Mouse (Mus musculus) MEL (cell line): ENCODE results near the gene Hmgcl. TPM values are rescaled to one million over a fixed set of nuclear protein-coding genes. Genes with fewer than 3 reads are reported as not detected.

Source experiments
- DNase-seq: peaks from one replicate; pipeline ENCODE4 v3.0.0; 2011; ENCODE audit warnings: low read depth, low spot score
- H3K27ac ChIP-seq: 2 replicates; pipeline ENCODE4 v1.5.1; 2012; ENCODE audit warnings: low read depth, mild to moderate bottlenecking, control low read depth, low read length, moderate library complexity; ENCODE audit not compliant: control insufficient read depth
- H3K27me3 ChIP-seq, 2 experiments: fragments of 150-350 bp in 1 of 2; sonication (generic) in 1 of 2; 2 replicates each; pipeline ENCODE4 v1.6.1; 2012; ENCODE audit warnings: low read length in 2 of 2, mild to moderate bottlenecking in 2 of 2, improper control_type of control experiment in 1 of 2, moderate library complexity in 1 of 2; ENCODE audit not compliant: insufficient read depth in 2 of 2, control insufficient read depth in 1 of 2
- H3K36me3 ChIP-seq, 2 experiments: 2 replicates each; pipeline ENCODE4 v1.6.1; 2012 to 2014; ENCODE audit warnings: low read length in 2 of 2, improper control_type of control experiment in 1 of 2, inconsistent platforms in 1 of 2, mild to moderate bottlenecking in 1 of 2; ENCODE audit not compliant: insufficient read depth in 2 of 2, control insufficient read depth in 1 of 2
- H3K4me1 ChIP-seq, 2 experiments: fragments of 150-350 bp in 1 of 2; sonication (generic) in 1 of 2; 2 replicates each; pipeline ENCODE4 v1.6.1; 2012; ENCODE audit warnings: low read length in 2 of 2, improper control_type of control experiment in 1 of 2, mild to moderate bottlenecking in 1 of 2; ENCODE audit not compliant: insufficient read depth in 2 of 2, control insufficient read depth in 1 of 2
- H3K4me3 ChIP-seq, 2 experiments: fragments of 150-350 bp in 1 of 2; sonication (generic) in 1 of 2; 2 replicates each; pipeline ENCODE4 v1.5.1; 2012; ENCODE audit warnings: low read depth in 2 of 2, low read length in 2 of 2, mild to moderate bottlenecking in 2 of 2, moderate library complexity in 2 of 2, control low read depth in 1 of 2, improper control_type of control experiment in 1 of 2; ENCODE audit not compliant: control insufficient read depth in 1 of 2, insufficient read depth in 1 of 2
- H3K79me2 ChIP-seq: 2 replicates; pipeline ENCODE4 v1.6.1; 2012; ENCODE audit warnings: mild to moderate bottlenecking, low read length, moderate library complexity; ENCODE audit not compliant: control insufficient read depth, poor library complexity, insufficient read depth
- H3K9ac ChIP-seq: 2 replicates; pipeline ENCODE4 v1.6.1; 2012; ENCODE audit warnings: low read depth, mild to moderate bottlenecking, control low read depth, low read length, moderate library complexity; ENCODE audit not compliant: control insufficient read depth, poor library complexity, severe bottlenecking
- H3K9me3 ChIP-seq: fragments of 150-350 bp; sonication (generic); replicated peaks from 2 replicates; pipeline ENCODE4 v1.6.1; 2012; ENCODE audit warnings: mild to moderate bottlenecking, low read length, improper control_type of control experiment, moderate library complexity; ENCODE audit not compliant: insufficient read depth
- CHD2 ChIP-seq: IDR thresholded peaks from 2 replicates; pipeline ENCODE4 v1.6.1; 2011; ENCODE audit warnings: low read length, improper control_type of control experiment
- E2F4 ChIP-seq: IDR thresholded peaks from 2 replicates; pipeline ENCODE4 v1.6.1; 2011; ENCODE audit warnings: low read depth, low read length, improper control_type of control experiment, borderline replicate concordance
- GABPA ChIP-seq: IDR thresholded peaks from 2 replicates; pipeline ENCODE4 v1.6.1; 2012; ENCODE audit warnings: low read depth, mild to moderate bottlenecking, inconsistent platforms, low read length, improper control_type of control experiment, moderate library complexity
- JUND ChIP-seq: IDR thresholded peaks from 2 replicates; pipeline ENCODE4 v1.6.1; 2011; ENCODE audit warnings: low read depth, mild to moderate bottlenecking, improper control_type of control experiment, low read length
- MAFK ChIP-seq: IDR thresholded peaks from 2 replicates; pipeline ENCODE4 v1.6.1; 2011; ENCODE audit warnings: low read depth, mild to moderate bottlenecking, low read length, improper control_type of control experiment, borderline replicate concordance
- MAZ ChIP-seq: IDR thresholded peaks from 2 replicates; pipeline ENCODE4 v1.6.1; 2012; ENCODE audit warnings: low read depth, mild to moderate bottlenecking, inconsistent platforms, low read length, improper control_type of control experiment
- MXI1 ChIP-seq: IDR thresholded peaks from 2 replicates; pipeline ENCODE4 v1.6.1; 2011; ENCODE audit warnings: mild to moderate bottlenecking, low read depth, low read length, improper control_type of control experiment
- MYB ChIP-seq: IDR thresholded peaks from 2 replicates; pipeline ENCODE4 v1.6.1; 2011; ENCODE audit warnings: mild to moderate bottlenecking, low read depth, low read length, improper control_type of control experiment
- MYC ChIP-seq: IDR thresholded peaks from 2 replicates; pipeline ENCODE4 v1.6.1; 2011; ENCODE audit warnings: low read depth, mild to moderate bottlenecking, low read length, improper control_type of control experiment, moderate library complexity
- NELFE ChIP-seq: IDR thresholded peaks from 2 replicates; pipeline ENCODE4 v1.6.1; 2011; ENCODE audit warnings: low read depth, low read length, improper control_type of control experiment
- NRF1 ChIP-seq: IDR thresholded peaks from 2 replicates; pipeline ENCODE4 v1.6.1; 2014; ENCODE audit warnings: low read depth, mild to moderate bottlenecking, inconsistent platforms, low read length, improper control_type of control experiment, moderate library complexity; ENCODE audit not compliant: poor library complexity, insufficient read depth, severe bottlenecking
- RAD21 ChIP-seq: IDR thresholded peaks from 2 replicates; pipeline ENCODE4 v1.6.1; 2011; ENCODE audit warnings: mild to moderate bottlenecking, low read depth, low read length, improper control_type of control experiment
- SMC3 ChIP-seq: IDR thresholded peaks from 2 replicates; pipeline ENCODE4 v1.6.1; 2011; ENCODE audit warnings: low read depth, low read length, improper control_type of control experiment
- TAL1 ChIP-seq: IDR thresholded peaks from 2 replicates; pipeline ENCODE4 v1.6.1; 2012; ENCODE audit warnings: mild to moderate bottlenecking, inconsistent platforms, low read length, moderate library complexity, mixed read lengths
- TBP ChIP-seq: IDR thresholded peaks from 2 replicates; pipeline ENCODE4 v1.8.0; 2011; ENCODE audit warnings: low read depth, low read length, improper control_type of control experiment
- USF1 ChIP-seq: IDR thresholded peaks from 2 replicates; pipeline ENCODE4 v1.6.1; 2014; ENCODE audit warnings: low read depth, mild to moderate bottlenecking, inconsistent platforms, low read length, improper control_type of control experiment, moderate library complexity
- polyA plus RNA-seq, 2 experiments: library from polyadenylated mRNA; stranded (reverse) in 1 of 2; unstranded in 1 of 2; fragments of >175 nt in 1 of 2; fragments of >200 nt in 1 of 2; gene quantifications; 2 replicates each; pipeline versions ENCODE4 v1.2.1 to v1.2.4; 2012; ENCODE audit warnings: low replicate concordance in 2 of 2, low read depth in 1 of 2; ENCODE audit not compliant: insufficient read length in 2 of 2, insufficient read depth in 1 of 2, missing spikeins in 1 of 2
- total RNA-seq: library from RNA; depleted of rRNA; stranded (reverse); fragments of 300-350 nt; gene quantifications from 2 replicates; pipeline ENCODE4 v1.2.3, GENCODE M21; 2012

Hmgcl gene
- total and polyA plus RNA-seq, 3 experiments = 48.7 to 66.5 TPM; not detected in 1

DNA sequence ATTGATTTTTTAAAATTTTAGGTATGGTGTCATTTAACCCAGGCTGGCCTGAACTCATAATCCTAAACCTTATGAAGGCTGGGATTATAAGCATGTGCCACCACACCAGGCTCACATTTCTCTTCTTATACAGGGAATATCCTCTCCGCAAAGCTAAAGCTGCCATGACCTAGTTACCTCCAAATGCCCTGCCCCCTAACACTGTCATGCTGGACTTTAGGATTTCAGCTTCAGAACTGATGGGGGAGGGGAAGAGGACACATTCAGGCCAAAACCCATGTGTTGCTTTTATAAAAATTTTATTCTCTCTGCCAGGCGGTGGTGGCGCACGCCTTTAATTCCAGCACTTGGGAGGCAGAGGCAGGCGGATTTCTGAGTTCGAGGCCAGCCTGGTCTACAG lies 47.7 kb downstream of the Hmgcl start:
- DNase-seq = no peak
- H3K27me3 ChIP-seq = no peaks in the 10 kb centered on the region
- no peak overlapping the region for H3K4me3 ChIP-seq
- no peak overlapping the region for H3K27ac ChIP-seq
- H3K4me1 ChIP-seq = 0 out of 4 replicates have a peak, but pooled peaks cover 0 to 2% of the 10 kb centered on the region in 2 experiments
- TF ChIP-seq TBP (no peak), GABPA (no peak), JUND (no peak), USF1 (no peak), MYB (no peak), SMC3 (no peak), NELFE (no peak), NRF1 (no peak), MAZ (no peak)
- no peaks in the 10 kb centered on the region for H3K79me2 ChIP-seq
- peaks cover 0 to 3% of the 10 kb centered on the region in 2 experiments; a peak in 1 of 4 replicates for H3K36me3 ChIP-seq
- no peak overlapping the region for H3K9ac ChIP-seq
- no peaks in the 10 kb centered on the region for H3K9me3 ChIP-seq

DNA sequence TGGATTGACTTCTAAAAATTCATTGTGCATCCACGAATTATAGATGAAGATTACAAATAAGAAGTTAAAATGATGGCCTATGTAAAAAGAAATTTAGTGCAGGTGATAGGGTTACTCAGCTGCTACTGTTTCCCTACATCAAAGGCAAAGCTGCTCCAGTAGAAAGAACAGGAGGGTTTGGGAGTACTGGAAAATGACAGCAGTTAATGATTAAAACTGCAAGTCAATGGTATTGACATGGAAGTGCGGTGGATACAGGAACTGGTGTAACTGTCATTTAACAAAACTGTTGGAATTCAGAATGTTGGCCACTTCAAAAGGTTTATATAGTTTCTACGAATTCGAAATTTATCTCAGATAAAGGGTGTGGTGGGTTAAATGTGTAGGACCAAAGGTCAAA lies 48.9 kb downstream of the Hmgcl start:
- Histone ChIP-seq H3K27ac (no peak overlapping the region), H3K4me3 (no peak overlapping the region), H3K36me3 (peaks cover 0 to 3% of the 10 kb centered on the region in 2 experiments; a peak in 1 of 4 replicates), H3K27me3 (no peaks in the 10 kb centered on the region), H3K9me3 (no peaks in the 10 kb centered on the region), H3K9ac (no peak overlapping the region), H3K4me1 (0 out of 4 replicates have a peak, but pooled peaks cover 0 to 2% of the 10 kb centered on the region in 2 experiments), H3K79me2 (no peaks in the 10 kb centered on the region)
- DNase-seq = no peak
- TF ChIP-seq MAFK (no peak), RAD21 (no peak), TAL1 (no peak), MYC (no peak), SMC3 (no peak), E2F4 (no peak), CHD2 (no peak), MXI1 (no peak)
